Mouse (Mus musculus) urinary bladder, postnatal 10 days (tissue): Measurements from ENCODE around the gene Mrgprf.

Experiments
- DNase-seq: peaks from one replicate; pipeline ENCODE4 v3.0.0; 2022; ENCODE audit warnings: low spot score

Mrgprf gene

DNA sequence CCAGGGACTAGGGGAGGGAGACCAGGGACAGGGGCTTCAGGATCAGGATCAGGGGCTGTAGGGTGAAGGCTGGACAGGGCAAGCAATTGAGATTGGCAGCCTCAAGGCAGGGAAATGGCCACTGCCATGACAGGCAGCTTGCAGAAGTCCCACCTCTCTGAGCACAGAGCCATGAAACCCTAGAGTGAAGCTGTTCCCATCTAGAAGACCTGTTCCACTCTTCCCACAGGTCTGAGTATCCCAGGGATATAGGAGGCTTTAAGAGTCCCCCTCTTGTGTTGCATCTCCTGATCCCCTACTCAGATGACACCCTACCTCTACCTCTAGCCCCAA is 346 bp downstream of the Mrgprf start:
- DNase-seq = no peak

DNA sequence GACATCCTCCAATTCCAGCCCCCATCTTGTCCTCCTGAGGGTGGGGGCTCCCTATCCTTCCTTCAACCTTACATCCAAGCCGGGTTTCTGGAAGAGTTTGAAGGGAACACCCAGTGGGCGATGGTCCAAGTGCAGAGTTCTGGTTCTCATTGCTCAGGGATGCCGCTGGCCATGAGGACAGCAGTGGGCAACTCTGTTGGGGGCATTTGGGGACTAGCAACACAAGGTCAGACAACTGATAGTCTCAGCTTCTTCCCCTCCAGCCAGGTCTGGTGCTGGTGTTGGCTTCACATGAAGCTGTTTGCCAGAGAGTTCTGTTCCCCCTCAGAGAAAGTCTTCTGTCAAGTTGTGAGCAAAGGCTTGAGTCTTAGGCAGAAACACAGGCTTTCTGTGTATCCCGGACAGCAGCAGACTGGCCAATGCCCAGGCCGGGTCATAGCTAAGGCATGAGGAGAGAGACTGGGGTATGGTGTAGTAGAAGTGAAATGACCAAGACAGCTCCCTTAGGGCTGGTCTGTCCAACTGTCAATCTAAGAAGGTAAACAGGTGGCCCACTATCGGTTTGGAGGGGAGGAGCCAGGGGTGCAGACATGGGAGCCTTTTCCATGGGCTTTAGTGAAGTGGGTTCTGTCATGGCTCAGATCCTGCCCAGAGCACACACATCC is 845 bp downstream of the Mrgprf start:
- DNase-seq = no peak

DNA sequence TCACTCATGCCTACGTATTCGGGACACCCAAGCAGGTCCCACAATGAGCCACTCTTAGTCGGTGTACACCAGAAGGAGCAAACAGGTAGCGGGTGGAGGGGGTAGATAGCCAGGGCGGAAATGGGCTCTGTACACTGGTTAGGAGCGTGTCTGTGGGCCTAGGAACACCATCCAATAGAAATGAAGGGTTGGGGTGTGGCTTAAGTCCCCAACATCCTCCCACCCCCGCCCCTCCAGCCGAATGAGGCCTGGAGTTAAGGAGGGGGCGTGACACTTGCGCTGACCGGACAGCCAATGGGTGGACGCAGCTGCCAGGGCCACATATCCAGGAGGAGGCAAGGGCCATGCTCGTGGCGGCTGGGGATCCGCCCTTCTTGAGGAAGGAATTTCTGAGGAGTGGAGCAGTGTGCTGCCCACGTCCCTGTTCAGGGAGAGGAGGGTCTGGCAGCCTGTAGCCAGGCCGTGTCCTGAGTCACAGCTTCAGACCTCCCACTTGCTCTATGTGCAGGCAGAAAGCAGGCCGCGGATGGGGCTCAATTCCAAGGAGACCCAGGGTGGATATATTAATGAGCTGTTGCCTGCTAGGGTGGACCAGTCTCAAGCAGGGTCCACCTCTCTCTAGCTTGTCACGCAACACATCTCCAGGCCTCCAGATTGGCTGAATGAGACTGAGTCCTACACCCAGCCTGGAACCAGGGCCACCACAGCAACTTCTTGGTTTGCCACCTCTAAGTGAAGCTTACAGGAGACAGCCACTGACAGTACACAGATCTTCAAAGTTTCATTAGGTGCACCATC is 2.1 kb downstream of the Mrgprf start:
- no peak for DNase-seq

DNA sequence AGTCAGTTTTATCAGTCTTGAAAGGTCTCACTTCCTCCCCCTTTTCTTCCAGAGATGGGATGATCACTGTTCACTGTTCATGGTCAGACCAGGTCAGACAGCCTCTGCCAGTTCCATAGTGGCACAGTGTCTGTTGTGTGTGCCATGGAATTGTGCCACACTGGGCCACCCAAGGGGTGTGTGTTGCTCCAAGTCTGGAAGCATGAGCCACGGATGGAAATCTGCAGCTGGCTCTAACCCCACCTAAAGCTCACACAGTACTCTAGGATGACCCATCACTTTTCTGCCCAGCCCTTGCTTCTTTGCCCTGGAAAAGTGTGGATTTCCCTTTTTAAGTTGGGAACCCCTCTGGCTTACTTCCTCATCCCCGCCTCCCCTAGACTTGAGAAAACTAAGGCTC is 3.5 kb downstream of the Mrgprf start:
- DNase-seq = no peak

DNA sequence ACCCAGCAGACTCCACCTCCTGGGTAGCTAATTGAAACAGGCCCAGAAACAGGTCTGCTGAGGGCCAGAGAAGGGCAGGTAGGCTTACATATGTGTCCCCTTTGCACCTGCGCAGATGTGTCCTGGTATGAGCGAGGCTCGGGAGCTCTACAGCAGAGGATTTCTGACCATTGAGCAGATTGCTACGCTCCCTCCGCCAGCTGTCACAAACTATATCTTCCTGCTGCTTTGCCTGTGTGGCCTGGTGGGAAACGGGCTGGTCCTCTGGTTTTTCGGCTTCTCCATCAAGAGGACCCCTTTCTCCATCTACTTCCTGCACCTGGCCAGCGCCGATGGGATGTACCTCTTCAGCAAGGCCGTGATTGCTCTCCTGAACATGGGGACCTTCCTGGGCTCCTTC is 7.0 kb downstream of the Mrgprf start:
- no peak for DNase-seq

DNA sequence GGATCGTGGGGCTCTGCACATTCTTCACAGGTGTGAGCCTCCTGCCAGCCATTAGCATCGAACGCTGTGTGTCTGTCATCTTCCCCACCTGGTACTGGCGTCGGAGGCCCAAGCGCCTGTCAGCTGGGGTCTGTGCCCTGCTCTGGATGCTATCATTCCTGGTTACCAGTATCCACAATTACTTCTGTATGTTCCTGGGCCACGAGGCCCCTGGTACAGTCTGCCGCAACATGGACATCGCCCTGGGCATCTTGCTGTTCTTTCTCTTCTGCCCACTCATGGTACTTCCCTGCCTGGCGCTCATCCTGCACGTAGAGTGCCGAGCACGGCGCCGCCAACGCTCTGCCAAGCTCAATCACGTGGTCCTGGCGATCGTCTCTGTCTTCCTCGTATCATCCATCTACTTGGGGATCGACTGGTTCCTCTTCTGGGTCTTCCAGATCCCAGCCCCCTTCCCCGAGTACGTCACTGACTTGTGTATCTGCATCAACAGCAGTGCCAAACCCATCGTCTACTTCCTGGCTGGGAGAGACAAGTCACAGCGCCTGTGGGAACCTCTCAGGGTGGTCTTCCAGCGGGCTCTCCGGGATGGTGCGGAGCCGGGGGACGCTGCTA is 7.5 kb downstream of the Mrgprf start:
- DNase-seq = no peak

DNA sequence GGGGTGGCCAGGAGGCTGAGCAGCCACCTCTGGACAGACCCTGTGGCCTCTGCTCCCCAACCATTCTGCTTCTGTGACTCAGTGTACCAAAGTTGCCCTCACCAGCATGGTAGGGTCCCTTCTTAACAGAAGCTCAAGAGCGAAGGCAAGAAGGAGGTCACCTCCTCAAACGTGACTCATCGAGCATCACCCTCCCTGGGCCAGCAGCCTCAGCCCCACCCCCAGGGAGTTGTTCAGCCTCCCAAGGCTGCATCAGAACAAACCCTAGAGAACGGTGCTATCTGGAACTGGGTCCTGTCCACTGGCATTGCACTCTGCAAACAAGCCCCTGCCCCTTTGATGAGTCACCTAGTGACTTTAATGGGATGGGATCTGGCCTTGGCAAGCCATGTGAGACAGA is 8.2 kb downstream of the Mrgprf start:
- no peak for DNase-seq

DNA sequence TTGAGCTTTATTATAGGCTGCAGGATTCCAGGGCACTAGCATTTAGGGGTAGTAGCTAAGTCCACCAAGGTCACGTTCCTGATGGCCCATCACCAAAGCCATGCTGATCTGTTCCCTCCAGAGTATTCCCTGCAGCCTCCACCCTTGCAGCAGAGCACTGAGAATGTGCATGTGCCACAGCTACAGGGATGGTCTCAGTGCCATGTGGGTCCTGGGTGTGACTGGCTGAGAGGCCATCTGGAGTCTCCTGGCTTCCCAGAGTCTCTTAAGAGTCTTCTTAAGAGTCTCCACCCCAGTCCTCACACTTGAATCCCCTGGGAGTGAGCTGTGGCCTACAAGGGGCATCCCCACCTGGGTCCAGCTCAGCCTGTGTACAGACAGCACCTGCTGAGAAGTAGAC is 9.2 kb downstream of the Mrgprf start:
- no peak for DNase-seq

DNA sequence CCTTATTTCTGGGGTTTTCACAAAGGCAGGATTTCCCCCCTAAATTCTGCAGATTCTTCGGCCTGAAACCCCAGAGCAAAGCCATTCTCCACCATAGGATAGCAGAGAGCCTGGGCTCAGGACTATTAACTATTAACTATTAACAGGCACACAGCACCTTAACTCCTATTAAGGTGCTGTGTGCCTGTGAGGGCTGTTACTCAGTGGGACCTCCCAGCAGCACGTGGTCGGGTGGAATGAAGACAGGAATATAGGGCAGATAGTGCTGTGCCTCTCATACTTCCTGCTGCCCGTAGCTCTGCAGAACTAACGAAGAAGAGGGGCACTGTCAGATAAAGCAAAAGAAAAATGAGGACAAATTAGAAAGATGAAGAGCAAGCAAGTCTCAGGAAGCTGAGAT is 9.9 kb downstream of the Mrgprf start:
- no peak for DNase-seq

DNA sequence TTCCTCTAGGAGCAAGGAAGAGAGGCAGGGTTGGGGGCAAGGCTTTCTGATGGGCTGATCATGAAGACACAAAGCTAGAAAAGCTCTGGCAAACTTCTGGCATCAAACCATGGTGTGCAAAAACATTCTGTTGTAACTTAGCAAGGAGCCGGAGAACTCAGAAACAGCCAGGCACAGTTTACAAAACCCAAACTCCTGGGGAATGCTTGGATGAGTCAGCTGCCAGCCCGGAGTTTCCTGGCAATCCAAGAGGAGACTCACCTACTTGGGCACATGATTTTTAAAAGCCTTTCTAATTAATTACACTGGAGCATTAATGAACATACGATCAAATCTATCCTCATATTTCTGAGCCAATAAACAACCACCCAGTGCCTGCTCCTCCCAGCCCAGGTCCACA is 11.5 kb downstream of the Mrgprf start:
- no peak for DNase-seq

DNA sequence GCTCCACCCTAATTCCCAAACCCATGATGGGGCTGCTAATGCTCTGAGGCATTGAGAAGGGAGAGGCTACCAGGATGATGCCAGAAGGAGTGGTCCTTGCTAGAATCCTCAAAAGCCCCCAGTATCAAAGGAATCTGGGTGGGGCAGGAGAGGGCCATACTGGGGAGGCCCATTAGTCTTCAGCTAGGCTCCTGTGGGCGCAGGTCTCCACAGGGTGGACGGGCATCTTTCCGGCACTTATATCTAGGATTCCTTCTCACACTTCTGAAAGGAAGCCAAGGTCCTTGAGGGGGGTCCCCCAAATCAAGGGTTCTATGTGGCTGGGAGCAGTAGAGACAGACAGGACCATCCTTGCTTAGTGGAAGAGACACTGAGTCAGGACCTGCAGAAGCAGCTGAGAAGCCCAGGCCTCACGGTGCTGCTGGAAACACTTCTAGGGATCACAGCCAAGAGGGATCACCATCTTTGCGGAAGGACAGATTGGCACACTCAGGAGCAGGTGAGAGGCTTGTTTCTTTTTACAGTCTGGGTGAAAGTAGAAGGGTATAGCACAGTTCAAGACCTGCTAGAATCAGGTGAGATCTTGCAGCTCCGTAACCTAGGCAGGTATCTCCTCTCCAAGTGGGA is 14.3 kb downstream of the Mrgprf start, which contains the start of gene Mrgprd:
Gene Mrgprd (plus strand): TSS at position 51 of the 627 bp plus-strand sequence.
- DNase-seq = no peak

DNA sequence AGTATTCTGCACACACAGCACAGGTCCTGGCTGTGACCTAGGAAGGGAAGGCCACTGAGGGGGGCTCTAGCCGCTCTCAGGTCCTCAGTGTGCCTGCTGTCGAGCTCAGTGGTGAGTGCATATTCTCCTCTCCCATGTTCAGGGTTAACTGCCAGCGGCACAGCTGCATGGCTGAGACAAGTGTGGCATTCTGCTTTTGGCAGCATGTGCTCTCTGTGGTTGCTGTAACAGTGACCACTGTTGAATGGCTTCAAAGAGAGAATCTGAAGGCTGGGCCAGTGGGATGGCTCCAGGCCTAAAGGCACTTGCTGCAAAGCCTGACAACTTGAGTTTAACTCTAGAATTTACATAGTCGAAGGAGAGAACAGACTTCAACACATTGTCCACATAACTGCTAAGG is 16.9 kb downstream of the Mrgprf start:
- DNase-seq = no peak

DNA sequence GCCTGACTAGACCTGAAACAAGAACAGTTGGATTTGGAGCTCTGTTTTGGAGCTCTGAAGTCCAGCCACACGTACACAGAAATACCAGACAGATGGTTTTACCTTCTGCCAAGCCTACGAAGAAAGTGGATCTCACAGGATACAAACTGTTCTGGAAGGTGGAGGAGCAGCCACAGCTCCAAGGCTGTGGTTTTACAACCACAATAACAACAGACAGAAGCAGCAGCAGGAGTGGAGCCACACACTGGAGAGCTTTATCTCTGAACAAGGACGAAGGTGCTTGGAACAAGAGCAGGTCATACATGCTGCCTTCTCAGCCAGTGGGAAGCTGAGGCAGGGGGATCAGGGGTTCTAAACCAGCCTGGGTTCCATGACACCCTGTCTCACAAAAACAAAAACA is 18.9 kb downstream of the Mrgprf start:
- DNase-seq = no peak

DNA sequence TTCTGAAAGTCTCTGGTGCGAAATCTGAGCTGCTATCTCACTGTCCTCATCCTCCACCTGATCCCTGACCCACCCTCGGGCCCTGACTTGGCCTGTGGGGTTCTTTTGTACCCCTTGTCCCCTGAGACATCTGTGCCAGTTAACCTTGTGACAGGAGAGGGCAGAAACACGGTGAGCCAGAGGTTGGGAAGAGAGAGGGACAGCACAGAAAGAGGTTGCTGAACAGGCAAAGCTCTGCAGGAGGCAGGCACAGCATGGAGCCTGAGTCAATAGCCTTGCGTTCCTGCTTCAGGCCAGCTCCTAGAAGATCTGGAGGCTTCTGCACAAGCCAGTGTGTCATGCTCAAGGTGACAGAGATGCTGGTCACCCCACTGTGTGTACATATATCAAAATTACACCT is 23.0 kb downstream of the Mrgprf start:
- DNase-seq = no peak

DNA sequence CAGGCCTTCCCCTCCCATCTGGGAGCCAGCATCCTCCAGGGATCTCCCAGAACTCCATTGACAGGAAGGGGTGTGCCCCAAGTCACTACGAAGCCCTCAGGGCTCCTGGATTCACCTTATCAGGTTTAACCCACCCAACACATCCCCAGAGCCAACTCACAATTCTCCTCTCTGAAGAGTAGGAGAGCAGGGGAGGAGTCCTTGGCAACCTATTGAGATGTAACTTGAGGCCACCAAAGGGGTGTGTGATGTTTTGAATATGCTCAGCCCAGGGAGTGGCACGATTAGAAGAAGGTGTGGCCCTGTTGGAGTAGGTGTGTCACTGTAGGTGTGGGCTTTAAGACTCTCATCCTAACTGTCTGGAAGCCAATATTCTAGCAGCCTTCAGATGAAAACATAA is 25.1 kb downstream of the Mrgprf start:
- no peak for DNase-seq

DNA sequence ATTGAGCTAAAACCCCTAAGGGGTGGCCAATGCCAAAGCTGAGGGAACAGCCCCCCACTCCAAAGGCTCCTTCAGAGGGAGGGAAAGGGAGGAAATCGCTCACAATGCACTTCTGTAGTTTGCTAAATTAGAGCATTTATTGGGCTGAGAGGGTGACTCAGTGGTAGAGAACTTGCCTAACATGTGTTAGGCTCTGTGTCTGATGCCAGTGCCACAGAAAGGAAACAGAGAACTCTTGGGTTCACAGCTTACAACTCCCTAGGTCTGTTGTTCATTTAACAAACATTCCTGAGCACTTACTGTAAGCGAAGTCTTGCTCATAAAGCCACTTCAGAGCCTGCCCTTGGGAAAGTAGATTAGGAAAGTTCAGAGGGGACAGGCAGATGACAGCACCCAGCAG is 29.4 kb downstream of the Mrgprf start:
- no peak for DNase-seq

DNA sequence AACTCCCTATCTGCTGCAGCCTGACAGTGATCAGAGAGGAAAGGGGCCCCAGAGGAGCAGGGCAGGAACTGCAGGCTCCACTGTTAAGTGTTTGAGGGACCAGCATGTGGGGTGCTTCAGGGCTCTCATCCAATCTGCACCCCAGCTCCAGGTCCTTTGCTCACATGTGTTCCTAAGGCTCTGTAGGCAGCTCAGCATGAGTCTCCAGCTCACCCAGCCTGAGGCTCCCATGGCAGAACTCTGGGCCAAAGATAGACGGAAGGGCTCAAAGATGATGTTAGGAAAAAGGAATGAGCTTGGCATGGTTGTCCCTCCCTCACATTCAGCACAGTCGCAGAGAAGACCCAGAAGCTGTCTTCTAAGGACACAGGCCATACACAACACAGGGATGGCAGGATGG is 30.0 kb downstream of the Mrgprf start:
- no peak for DNase-seq

DNA sequence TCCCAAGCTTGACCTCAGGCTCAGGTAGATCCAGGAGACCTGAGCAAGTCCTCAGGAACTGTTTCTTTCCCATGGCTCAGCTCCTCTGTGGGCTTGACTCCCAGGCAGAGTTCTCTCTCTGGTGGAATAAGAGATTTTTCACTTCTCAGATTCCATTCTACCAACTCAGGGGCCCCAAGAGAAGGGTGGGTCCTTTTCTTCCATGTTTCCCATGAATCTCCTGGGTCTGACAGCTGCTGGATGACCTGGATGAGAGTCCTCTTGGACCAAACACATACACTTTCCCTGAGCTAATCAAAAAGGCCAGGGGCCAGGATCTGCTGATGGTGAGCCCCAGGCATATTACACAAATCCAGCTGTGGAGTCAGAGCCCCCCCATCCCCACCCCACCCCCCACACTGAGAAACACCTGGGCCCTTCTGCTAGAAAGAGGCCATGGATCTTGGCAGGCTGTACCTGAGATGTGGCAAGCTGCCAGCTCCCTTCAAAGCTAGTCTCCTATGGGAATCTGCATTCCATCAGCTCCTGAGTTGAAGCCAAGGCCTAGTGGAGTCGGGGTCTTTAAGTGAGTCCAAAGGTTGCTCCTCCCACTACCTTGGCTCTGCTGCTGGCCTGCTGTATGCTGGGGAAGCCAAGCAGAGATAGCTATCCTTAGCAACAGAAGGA is 31.9 kb downstream of the Mrgprf start:
- DNase-seq = no peak

DNA sequence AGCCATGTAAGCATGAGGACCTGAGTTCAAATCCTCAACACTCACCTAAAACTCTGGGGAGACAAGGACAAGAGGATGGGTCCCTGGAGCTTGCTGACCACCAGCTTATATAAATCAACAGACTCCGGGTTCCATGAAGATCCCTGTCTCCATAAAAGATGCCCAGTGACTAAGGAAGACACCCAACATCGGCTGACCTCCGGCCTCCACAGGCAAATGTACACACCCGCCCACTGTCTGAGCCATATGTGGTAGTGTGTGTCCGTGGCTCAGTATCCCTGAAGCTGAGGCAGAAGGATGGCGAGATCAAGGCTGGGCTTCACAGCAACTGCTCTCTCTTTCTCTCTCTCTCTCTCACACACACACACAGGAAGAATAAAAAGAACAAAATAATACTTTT is 33.3 kb downstream of the Mrgprf start:
- no peak for DNase-seq

DNA sequence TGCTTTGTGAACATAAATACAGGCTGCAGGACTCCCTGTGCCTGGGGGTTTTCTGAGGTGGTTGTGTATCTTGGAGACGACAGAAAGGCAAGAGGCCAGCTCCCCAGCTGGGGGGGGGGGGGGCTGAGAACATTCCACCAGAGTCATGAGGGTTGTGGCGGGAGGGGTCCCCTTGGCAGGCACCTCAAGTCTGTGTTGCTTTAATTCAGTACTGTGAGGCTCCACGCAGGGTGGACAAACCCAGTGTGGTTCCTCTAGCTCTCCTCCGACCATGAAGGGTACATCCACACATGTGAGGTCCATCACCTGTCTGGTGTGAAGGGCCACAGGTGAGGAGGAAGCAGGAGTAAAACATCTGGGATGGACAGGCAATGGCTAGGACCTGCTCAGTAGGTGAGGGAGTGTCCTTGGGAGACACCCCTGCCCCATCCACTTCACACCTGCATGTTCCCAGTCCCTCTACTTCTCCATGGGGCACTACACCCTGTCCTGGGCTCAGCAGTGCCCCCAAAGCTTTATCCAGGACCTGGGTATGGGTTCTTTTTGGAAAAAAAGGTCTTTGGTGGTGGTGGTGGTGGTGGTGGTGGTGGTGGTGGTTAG is 33.9 kb downstream of the Mrgprf start:
- DNase-seq = no peak

DNA sequence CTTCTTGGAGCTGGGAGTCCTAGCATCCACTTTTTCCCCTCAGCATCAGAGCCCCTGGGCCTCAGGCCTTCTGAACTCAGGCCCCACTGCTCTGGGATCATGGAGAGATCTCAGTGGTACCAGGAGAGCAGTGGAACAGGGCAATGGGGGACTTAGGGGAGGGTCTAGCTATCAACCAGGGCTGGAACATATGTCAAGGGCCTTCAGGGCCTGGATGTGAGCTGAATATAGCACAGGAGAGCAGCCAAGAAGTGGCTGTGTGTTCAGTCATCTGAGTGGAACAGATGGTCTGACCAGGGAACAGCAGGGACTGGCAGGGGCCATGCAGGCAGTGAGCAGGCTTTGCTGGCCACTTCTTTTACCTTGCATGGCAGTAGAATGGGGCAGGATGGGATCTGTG is 34.6 kb downstream of the Mrgprf start:
- DNase-seq = no peak
